Mouse (Mus musculus): ENCODE data around the gene Desi2.

- TF ChIP-seq CTCF (IDR thresholded peaks at IDR 0.05; ENCODE audit: control insufficient read depth, insufficient read depth, insufficient read length) (no peak), CEBPB (IDR thresholded peaks at IDR 0.05; ENCODE audit: low read depth) (no peak), MYOG (IDR thresholded peaks at IDR 0.05; ENCODE audit: control insufficient read depth, extremely low read depth, insufficient read length) (no peak), MAX (IDR thresholded peaks at IDR 0.05) (no peak)
These were observed 5.0 kb upstream of the Desi2 start for GRCm38 (mm10) chr1:178182251-178182650.
